Mouse (Mus musculus) small intestine, adult 2 months (tissue): ENCODE data around the gene Lrrc27. TPM values are rescaled to one million over a fixed set of nuclear protein-coding genes. Genes with fewer than 3 reads are reported as not detected.
A peak's percentile ranks its signal among the peaks of the same experiment; 100 is the strongest.

Source experiments
- H3K27ac ChIP-seq: fragments of 200-500 bp; 2 replicates; pipeline ENCODE4 v1.5.1; 2012; ENCODE audit warnings: low read depth, low read length, control low read depth, inconsistent platforms; ENCODE audit not compliant: insufficient read depth
- H3K27me3 ChIP-seq: fragments of 200-500 bp; 2 replicates; pipeline ENCODE4 v1.6.1; 2012; ENCODE audit warnings: mild to moderate bottlenecking, moderate library complexity, low read length, inconsistent platforms; ENCODE audit not compliant: control insufficient read depth, insufficient read depth
- H3K36me3 ChIP-seq: fragments of 200-500 bp; 2 replicates; pipeline ENCODE4 v1.6.1; 2012; ENCODE audit warnings: mild to moderate bottlenecking, low read length, control low read depth, inconsistent platforms; ENCODE audit not compliant: control insufficient read depth, insufficient read depth
- H3K4me1 ChIP-seq: fragments of 200-500 bp; 2 replicates; pipeline ENCODE4 v1.6.1; 2012; ENCODE audit warnings: low read length, inconsistent platforms, mixed read lengths; ENCODE audit not compliant: control insufficient read depth, insufficient read depth, insufficient read length
- H3K4me3 ChIP-seq: fragments of 200-500 bp; 2 replicates; pipeline ENCODE4 v1.5.1; 2012; ENCODE audit warnings: low read depth, mild to moderate bottlenecking, control low read depth, inconsistent platforms, low read length, moderate library complexity
- CTCF ChIP-seq: fragments of 200-500 bp; IDR thresholded peaks from 2 replicates; pipeline ENCODE4 v1.5.1; 2012; ENCODE audit warnings: low read depth, mild to moderate bottlenecking, control low read depth, inconsistent platforms, low read length, moderate library complexity, mixed read lengths; ENCODE audit not compliant: insufficient replicate concordance, insufficient read length; ENCODE audit errors: extremely low read depth
- POLR2A ChIP-seq: fragments of 200-500 bp; IDR thresholded peaks from 2 replicates; pipeline ENCODE4 v1.6.1; 2012; ENCODE audit warnings: low read depth, mild to moderate bottlenecking, control low read depth, inconsistent platforms, low read length, moderate library complexity
- WGBS: fragments of 180-500 bp; shearing (Covaris S2); methylation state at CpG from one replicate; pipeline ENCODE4 v1.1.7; 2018; 5-methylcytosine and 5-hydroxymethylcytosine counted together
- polyA plus RNA-seq: library from polyadenylated mRNA; depleted of rRNA; stranded (reverse); fragments of >200 nt; gene quantifications from 2 replicates; pipeline ENCODE4 v1.2.3, GENCODE M21; 2012

Gene Lrrc27
- polyA plus RNA-seq, 1 experiment = 1.3 TPM

DNA sequence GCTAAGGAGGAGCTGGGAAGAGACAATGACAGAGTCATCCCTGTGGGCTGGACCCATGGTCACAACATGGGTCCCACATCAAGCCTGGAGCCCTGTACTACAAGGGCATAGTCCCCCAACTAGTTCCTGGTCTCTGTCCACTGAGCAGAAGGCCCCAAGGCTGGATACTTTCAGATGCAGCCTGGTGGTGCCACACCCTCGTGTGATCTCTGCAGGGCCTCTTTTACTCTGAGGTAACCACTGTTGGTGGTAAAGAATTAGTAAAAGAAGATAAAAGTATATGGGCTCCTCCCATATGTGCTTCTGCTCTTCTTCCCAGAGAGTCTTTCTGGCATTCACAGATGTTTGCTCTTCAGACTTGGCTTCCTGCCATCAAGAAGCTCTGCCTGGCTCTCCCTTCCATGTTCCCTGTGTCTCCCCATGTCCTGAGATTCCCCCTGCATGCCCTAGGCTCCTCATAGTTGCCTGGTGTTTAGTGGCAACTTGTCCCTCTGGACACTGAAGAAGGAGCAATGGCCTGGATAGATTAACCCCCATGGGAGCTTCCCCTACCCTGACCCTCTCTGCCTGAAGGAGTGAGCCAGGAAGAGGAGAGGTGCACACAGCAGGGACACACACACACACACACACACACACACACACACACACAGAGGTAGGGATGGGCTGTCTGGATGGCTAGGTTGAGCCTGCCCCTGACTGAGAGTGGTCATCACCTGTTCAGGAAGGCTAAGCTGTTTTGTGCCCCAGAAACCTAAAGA is 60.0 kb downstream of the Lrrc27 start:
- peaks cover 8% of the 10 kb centered on the region; the same call in 1 of the 2 replicates for H3K36me3 ChIP-seq
- no peaks in the 10 kb centered on the region for H3K27me3 ChIP-seq
- H3K27ac ChIP-seq = peak overlapping the region; percentile 56
- TF ChIP-seq POLR2A = no peak
- TF ChIP-seq CTCF = no peak
- 0% methylated on average over 1 of the region's 1 CpGs for WGBS
- H3K4me3 ChIP-seq = no peak overlapping the region
- H3K4me1 ChIP-seq = peaks cover 9% of the 10 kb centered on the region; the same call in 1 of the 2 replicates

DNA sequence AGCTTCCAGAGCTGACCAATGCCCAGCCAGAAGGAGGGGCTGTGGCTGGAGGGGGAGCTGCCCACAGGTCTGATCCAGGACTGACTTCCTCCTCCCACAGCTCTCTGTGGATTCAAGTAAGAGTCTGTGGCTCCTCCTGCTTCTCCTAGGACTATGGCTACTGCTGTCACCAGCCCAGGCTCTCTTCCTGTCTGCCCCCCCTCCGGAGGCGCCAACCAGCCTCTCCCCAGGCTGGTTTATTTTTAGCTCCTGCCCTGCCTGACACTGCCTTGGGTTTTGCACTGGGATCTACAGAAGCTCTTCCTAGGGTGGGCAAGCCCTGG is 60.6 kb downstream of the Lrrc27 start:
- peak overlapping the region; percentile 56 for H3K27ac ChIP-seq

GRCm38 (mm10) chr7:139275586-139275985 is 62.8 kb downstream of the Lrrc27 start:
- peaks cover 9% of the 10 kb centered on the region; the same call in 1 of the 2 replicates for H3K4me1 ChIP-seq

More for the DNA sequence above, 60.6 kb downstream of the Lrrc27 start:
- Histone ChIP-seq H3K36me3 (peaks cover 2% of the 10 kb centered on the region; the same call in 1 of the 2 replicates), H3K4me3 (no peak overlapping the region), H3K4me1 (peaks cover 9% of the 10 kb centered on the region; the same call in 1 of the 2 replicates), H3K27me3 (no peaks in the 10 kb centered on the region)
- no peak for TF ChIP-seq POLR2A
- TF ChIP-seq CTCF = no peak
- WGBS = 14% methylated on average over 2 of the region's 2 CpGs

DNA sequence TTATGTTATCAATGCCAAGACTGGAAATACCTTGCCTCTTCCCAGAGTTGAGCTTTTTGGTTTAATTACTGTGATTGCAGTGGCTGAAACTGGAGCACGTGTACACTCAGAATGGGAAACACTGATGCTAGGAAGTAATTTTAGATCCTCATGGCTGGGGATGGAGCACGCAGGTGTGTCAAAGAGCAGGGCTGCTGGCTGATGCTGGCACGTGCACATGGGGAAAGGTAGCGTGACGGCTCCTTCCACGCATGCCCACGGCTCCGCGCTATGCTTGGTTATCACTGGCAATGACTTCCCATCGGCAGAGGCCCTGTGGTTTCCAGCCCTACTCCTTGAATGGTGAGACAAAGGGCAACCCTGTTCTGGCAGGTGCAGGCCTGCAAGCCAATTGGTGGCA is 63.4 kb downstream of the Lrrc27 start:
- TF ChIP-seq POLR2A = no peak
- TF ChIP-seq CTCF = no peak
- H3K36me3 ChIP-seq = no peaks in the 10 kb centered on the region
- H3K4me3 ChIP-seq = no peak overlapping the region
- H3K27ac ChIP-seq = no peak overlapping the region
- WGBS = 54% methylated on average over 10 of the region's 10 CpGs
- H3K4me1 ChIP-seq = peaks cover 14% of the 10 kb centered on the region; the same call in 1 of the 2 replicates
- no peaks in the 10 kb centered on the region for H3K27me3 ChIP-seq

More at GRCm38 (mm10) chr7:139275586-139275985, 62.8 kb downstream of the Lrrc27 start:
- Histone ChIP-seq H3K27ac (no peak overlapping the region), H3K27me3 (no peaks in the 10 kb centered on the region), H3K4me3 (no peak overlapping the region), H3K36me3 (no peaks in the 10 kb centered on the region)
- TF ChIP-seq POLR2A (no peak), CTCF (no peak)
- 73% methylated on average over 10 of the region's 10 CpGs for WGBS

GRCm38 (mm10) chr7:139277536-139277935 is 64.7 kb downstream of the Lrrc27 start:
- WGBS = 91% methylated on average over 7 of the region's 7 CpGs

GRCm38 (mm10) chr7:139279571-139279970 is 66.8 kb downstream of the Lrrc27 start:
- Histone ChIP-seq H3K27ac (no peak overlapping the region), H3K36me3 (no peaks in the 10 kb centered on the region), H3K4me1 (peaks cover 8% of the 10 kb centered on the region), H3K4me3 (no peak overlapping the region), H3K27me3 (no peaks in the 10 kb centered on the region)
- 88% methylated on average over 5 of the region's 5 CpGs for WGBS
- TF ChIP-seq CTCF (no peak), POLR2A (no peak)

More at GRCm38 (mm10) chr7:139277536-139277935, 64.7 kb downstream of the Lrrc27 start:
- H3K27ac ChIP-seq = no peak overlapping the region
- peaks cover 14% of the 10 kb centered on the region for H3K4me1 ChIP-seq
- H3K27me3 ChIP-seq = no peaks in the 10 kb centered on the region
- H3K4me3 ChIP-seq = no peak overlapping the region
- no peaks in the 10 kb centered on the region for H3K36me3 ChIP-seq
- no peak for TF ChIP-seq POLR2A
- no peak for TF ChIP-seq CTCF

DNA sequence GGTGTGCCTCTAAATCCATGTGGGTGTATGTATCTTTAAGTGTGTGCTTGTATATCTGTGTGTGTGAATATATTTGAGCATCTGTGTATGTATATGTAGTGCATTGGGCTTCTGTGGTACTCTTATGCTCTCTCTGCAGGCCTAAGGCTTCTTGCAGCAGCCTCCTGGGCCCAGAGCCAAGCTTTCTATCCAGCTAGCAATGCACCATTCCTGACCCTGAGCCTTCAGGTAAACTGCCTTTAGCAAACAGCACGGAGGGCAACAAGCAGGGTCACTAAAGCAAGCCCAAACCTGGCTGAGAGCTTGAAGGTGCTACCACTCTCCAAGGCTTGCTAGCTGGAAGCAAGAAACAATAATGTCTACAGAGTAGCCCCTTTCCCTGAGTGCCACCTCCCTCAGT is 67.3 kb downstream of the Lrrc27 start:
- H3K27ac ChIP-seq = no peak overlapping the region
- WGBS = 33% methylated on average over 1 of the region's 1 CpGs
- no peaks in the 10 kb centered on the region for H3K27me3 ChIP-seq
- no peak overlapping the region for H3K4me3 ChIP-seq
- peaks cover 8% of the 10 kb centered on the region for H3K4me1 ChIP-seq
- TF ChIP-seq CTCF (no peak), POLR2A (no peak)
- no peaks in the 10 kb centered on the region for H3K36me3 ChIP-seq

GRCm38 (mm10) chr7:139281195-139281594 is 68.4 kb downstream of the Lrrc27 start:
- Histone ChIP-seq H3K4me3 (no peak overlapping the region), H3K27ac (no peak overlapping the region), H3K36me3 (no peaks in the 10 kb centered on the region), H3K27me3 (no peaks in the 10 kb centered on the region), H3K4me1 (peaks cover 8% of the 10 kb centered on the region)
- 8% methylated on average over 2 of the region's 2 CpGs for WGBS
- TF ChIP-seq POLR2A = no peak
- no peak for TF ChIP-seq CTCF
